Mouse (Mus musculus) stomach, embryonic 15.5 days (tissue): ENCODE measurements around the gene Angptl4. TPM values are rescaled to one million over a fixed set of nuclear protein-coding genes. Genes with fewer than 3 reads are reported as not detected.
A peak's percentile ranks its signal among the peaks of the same experiment; 100 is the strongest.
"Not testable (repeated sequence)": the region's sequence is repeated elsewhere in the genome, so short reads cannot be mapped to it uniquely, and the experiment has no call there.

ENCODE experiments used
- ATAC-seq: fragments of 200-750 bp; cut with Nextera tagmentation; 2 replicates; pipeline ENCODE4 v1.8.0; 2017; ENCODE audit warnings: low read depth, moderate number of reproducible peaks, moderate TSS enrichment; ENCODE audit not compliant: insufficient read depth, low FRiP score
- H3K27ac ChIP-seq: fragments of 300-500 bp; sonication (generic); 2 replicates; pipeline ENCODE4 v1.5.1; 2015; ENCODE audit warnings: mild to moderate bottlenecking, inconsistent platforms
- H3K27me3 ChIP-seq: fragments of 300-500 bp; sonication (generic); replicated peaks from 2 replicates; pipeline ENCODE4 v1.6.1; 2015; ENCODE audit warnings: inconsistent platforms
- H3K36me3 ChIP-seq: fragments of 300-500 bp; sonication (generic); 2 replicates; pipeline ENCODE4 v1.6.1; 2015; ENCODE audit warnings: inconsistent platforms
- H3K4me1 ChIP-seq: fragments of 300-500 bp; sonication (generic); 2 replicates; pipeline ENCODE4 v1.6.1; 2015; ENCODE audit warnings: inconsistent platforms
- H3K4me2 ChIP-seq: fragments of 300-500 bp; sonication (generic); 2 replicates; pipeline ENCODE4 v1.6.1; 2015; ENCODE audit warnings: mild to moderate bottlenecking, inconsistent platforms
- H3K4me3 ChIP-seq: fragments of 300-500 bp; sonication (generic); replicated peaks from 2 replicates; pipeline ENCODE4 v1.5.1; 2015; ENCODE audit warnings: inconsistent platforms
- H3K9ac ChIP-seq: fragments of 300-500 bp; sonication (generic); 2 replicates; pipeline ENCODE4 v1.6.1; 2015; ENCODE audit warnings: inconsistent platforms
- H3K9me3 ChIP-seq: fragments of 300-500 bp; sonication (generic); 2 replicates; pipeline ENCODE4 v1.6.1; 2016; ENCODE audit warnings: inconsistent platforms
- WGBS: fragments of 180-500 bp; shearing (Covaris S2); methylation state at CpG from one replicate; pipeline ENCODE4 v1.1.7; 2015; 5-methylcytosine and 5-hydroxymethylcytosine counted together
- polyA plus RNA-seq: library from polyadenylated mRNA; unstranded; fragments of >200 nt; fragmentation: Nextera tagmentation; extraction: Ambion mirVana; gene quantifications from 2 replicates; pipeline ENCODE4 v1.2.1, GENCODE M21; 2015

The Angptl4 gene
- polyA plus RNA-seq, 1 experiment from 2014 or later = 22.6 TPM

DNA sequence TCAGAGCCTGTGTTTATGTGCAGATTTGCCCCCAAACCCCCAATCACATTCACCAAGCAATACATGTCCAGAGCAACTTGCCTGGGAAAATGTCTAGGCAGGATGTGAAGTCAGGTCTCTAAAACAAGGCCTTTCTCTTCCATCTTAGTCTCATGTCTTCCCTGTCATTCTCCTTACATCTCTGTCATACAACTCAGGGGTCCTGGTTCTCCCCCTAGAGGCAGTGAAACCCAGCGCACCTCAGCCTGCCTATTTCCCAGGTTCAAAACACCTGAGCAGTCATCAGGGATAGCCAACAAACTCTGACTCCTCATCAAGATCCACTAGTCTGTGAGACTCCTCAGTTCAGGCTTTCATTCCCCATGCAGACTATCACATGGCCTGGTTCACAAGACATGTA lies 27.0 kb downstream of the Angptl4 start:
- Histone ChIP-seq H3K27me3 (no peaks in the 10 kb centered on the region), H3K27ac (no peak overlapping the region), H3K36me3 (no peaks in the 10 kb centered on the region), H3K4me2 (no peak overlapping the region), H3K4me1 (peaks cover 34% of the 10 kb centered on the region; the same call in 1 of the 2 replicates), H3K4me3 (no peak overlapping the region), H3K9me3 (no peaks in the 10 kb centered on the region), H3K9ac (no peak overlapping the region)
- 75% methylated on average over 1 of the region's 1 CpGs for WGBS
- ATAC-seq = no peak

DNA sequence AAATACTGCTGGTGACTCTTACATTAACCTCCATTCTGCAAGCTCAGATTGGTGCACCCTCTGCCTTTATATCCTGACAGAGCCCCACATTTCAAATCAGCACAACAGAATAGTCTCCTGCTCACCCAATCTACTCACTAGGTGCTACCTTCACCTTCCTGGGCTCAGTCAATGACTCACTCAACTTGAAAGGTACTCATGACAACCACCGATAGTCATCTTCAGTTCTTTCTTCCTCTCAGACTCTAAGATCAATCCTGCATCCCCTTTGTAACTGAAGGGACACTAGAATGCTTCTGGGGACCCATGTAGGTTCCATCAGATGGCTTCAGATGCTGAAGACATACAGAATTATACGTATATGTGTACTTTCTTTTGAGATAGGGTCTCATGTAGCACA lies 29.3 kb downstream of the Angptl4 start:
- peaks cover 17% of the 10 kb centered on the region for H3K36me3 ChIP-seq
- no peak overlapping the region for H3K4me2 ChIP-seq
- H3K4me1 ChIP-seq = peaks cover 17% of the 10 kb centered on the region; the same call in 1 of the 2 replicates
- no peak overlapping the region for H3K27ac ChIP-seq
- H3K4me3 ChIP-seq = no peak overlapping the region
- no peaks in the 10 kb centered on the region for H3K9me3 ChIP-seq
- H3K9ac ChIP-seq = no peak overlapping the region
- ATAC-seq = no peak
- H3K27me3 ChIP-seq = no peaks in the 10 kb centered on the region
- 88% methylated on average over 2 of the region's 2 CpGs for WGBS

DNA sequence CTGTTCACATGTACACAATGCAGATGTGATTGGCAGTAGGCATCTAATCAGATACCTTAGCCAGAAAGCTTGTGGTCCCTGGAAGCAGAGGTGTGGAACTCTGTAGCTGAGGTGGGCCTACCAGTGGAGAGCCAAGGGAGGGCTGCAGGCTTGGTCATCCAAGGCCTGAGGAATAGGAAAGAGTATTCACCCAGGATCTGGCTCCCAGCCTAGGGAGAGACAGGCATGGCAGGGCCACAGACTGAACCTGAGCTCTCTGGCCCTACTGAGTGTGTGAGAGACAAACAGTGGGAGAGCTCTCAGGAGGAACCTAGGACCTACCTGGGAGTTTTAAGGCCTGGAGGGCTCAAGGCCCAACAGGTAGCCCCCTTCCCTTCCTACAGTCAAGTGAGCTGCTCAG lies 30.4 kb downstream of the Angptl4 start:
- Histone ChIP-seq H3K27me3 (no peaks in the 10 kb centered on the region), H3K4me3 (no peak overlapping the region), H3K9ac (no peak overlapping the region), H3K9me3 (no peaks in the 10 kb centered on the region), H3K36me3 (peaks cover 19% of the 10 kb centered on the region), H3K4me2 (no peak overlapping the region), H3K27ac (no peak overlapping the region), H3K4me1 (peaks cover 11% of the 10 kb centered on the region; the same call in 1 of the 2 replicates)
- ATAC-seq = no peak

DNA sequence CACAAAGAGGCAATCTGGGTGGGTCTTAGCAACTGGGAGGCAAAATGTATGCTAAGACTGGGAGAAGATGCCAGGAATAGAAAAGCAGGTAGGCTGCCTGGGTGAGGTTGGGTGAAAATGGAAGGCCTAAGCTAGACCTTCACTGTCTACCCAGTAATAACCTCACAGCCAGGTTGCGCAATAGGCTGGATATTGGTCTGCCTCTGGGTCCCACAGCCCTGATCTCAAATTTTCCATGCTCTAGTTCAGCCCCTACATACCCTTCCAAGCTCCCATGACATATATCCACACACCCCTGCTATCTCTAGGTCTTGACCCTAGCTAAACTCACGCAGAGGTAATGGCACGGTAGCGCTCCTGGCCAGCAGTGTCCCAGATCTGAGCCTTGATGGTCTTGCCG lies 32.2 kb downstream of the Angptl4 start:
- no peak overlapping the region for H3K27ac ChIP-seq
- no peaks in the 10 kb centered on the region for H3K4me1 ChIP-seq
- peaks cover 22% of the 10 kb centered on the region for H3K36me3 ChIP-seq

DNA sequence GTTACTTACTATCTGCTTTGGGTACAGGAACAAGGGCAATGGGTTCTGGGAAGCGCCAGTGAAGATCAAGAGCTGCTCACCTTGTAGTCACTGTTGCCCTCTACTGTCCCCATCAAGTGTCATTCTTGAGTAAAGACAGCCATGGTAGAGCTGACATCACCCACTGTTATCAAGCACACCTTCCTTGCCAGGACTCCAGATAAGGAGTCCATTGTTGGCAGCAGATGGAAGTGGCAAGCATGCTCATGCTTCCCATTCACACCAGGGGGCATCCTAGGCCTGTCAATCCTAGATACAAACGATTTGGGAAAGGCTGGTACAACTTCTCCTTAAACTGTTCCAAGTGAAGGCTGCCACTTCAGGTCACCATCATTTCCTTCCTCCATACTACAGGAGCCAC lies 35.6 kb downstream of the Angptl4 start:
- ATAC-seq = peak; percentile 28; the same call in 1 of the 2 replicates
- Histone ChIP-seq H3K4me2 (no peak overlapping the region), H3K4me3 (no peak overlapping the region), H3K4me1 (no peaks in the 10 kb centered on the region), H3K27ac (no peak overlapping the region), H3K9ac (no peak overlapping the region), H3K36me3 (peaks cover 22% of the 10 kb centered on the region), H3K9me3 (no peaks in the 10 kb centered on the region), H3K27me3 (no peaks in the 10 kb centered on the region)
- 61% methylated on average over 2 of the region's 2 CpGs for WGBS

More for the DNA sequence above, 32.2 kb downstream of the Angptl4 start:
- 91% methylated on average over 5 of the region's 5 CpGs for WGBS
- no peak overlapping the region for H3K9ac ChIP-seq
- no peaks in the 10 kb centered on the region for H3K9me3 ChIP-seq
- no peak overlapping the region for H3K4me3 ChIP-seq
- no peaks in the 10 kb centered on the region for H3K27me3 ChIP-seq
- H3K4me2 ChIP-seq = no peak overlapping the region
- no peak for ATAC-seq

DNA sequence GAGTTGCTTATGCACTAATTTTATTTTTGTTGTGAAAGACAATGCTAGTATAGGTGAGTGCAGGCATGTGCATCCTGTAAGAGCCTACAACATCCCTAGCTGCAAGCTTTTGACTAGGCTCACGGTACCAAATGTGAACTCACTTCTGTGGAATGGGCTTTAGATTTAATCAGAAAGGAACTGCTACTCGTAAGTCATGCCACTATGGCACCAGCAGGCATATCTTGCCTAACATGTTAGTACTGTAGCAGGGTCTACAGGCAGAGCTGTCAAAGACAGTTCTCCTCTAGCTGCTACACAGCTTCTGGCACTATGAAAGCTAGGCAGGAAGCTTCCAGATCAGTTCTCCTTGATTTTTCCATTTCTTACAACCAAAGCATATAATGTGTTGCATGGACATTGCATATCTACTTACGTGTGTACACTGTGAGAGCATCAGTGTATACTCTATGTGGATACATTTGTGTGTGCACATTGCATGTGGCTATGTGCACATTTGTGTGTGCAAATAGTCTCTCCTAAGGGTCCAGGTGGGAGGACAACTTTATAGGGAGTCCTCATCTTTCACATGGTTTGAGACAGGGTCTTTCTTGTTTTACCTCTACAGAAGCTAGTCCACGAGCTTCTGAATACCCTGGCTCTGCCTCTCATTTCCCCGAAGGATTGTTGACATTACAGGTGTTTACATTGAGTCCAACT lies 36.8 kb downstream of the Angptl4 start:
- H3K4me2 ChIP-seq = no peak overlapping the region
- H3K4me3 ChIP-seq = no peak overlapping the region
- no peaks in the 10 kb centered on the region for H3K9me3 ChIP-seq
- 64% methylated on average over 5 of the region's 5 CpGs for WGBS
- H3K27me3 ChIP-seq = no peaks in the 10 kb centered on the region
- H3K27ac ChIP-seq = no peak overlapping the region
- H3K4me1 ChIP-seq = no peaks in the 10 kb centered on the region
- H3K9ac ChIP-seq = no peak overlapping the region
- peaks cover 22% of the 10 kb centered on the region for H3K36me3 ChIP-seq
- no peak for ATAC-seq

DNA sequence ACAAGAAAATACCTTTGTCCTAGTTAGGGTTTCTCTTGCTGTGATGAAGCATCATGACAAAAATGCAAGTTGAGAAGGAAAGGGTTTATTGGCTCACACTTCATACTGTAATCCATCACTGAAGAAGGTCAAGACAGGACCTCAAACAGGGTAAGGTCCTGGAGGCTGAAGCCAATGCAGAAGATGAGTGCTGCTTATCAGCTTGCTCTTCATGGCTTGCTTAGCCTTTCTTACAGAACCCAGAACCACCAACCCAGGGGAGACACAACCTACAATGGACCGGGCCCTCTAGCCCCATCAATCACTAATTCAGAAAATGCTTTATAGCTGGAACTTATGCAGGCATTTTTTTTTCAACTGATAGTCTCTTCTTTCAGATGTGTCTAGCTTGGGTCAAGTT lies 39.2 kb downstream of the Angptl4 start:
- 92% methylated on average over 1 of the region's 1 CpGs for WGBS

DNA sequence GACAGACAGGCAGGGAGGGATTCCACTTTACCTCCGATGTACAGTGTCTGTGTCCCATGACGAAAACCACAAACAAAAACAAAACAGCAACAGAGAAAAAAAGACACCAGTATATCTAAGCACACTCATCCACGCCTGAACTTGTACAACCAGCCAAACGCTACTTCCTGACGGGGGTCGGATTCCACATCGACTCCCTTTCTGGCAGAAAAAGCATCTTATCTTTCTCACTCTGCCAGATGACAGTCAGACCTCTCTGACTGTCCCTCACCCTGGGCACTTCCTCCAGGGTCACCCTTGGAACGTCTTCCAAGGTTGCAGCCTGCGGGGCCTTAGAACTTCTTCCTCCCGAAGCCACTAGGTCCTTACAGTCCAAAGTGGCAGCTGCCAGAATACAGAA lies 48.1 kb downstream of the Angptl4 start:
- H3K4me3 ChIP-seq, H3K27ac ChIP-seq, H3K4me1 ChIP-seq, H3K9ac ChIP-seq, H3K27me3 ChIP-seq, H3K4me2 ChIP-seq, H3K36me3 ChIP-seq, H3K9me3 ChIP-seq, ATAC-seq: not testable (repeated sequence)
- WGBS = 76% methylated on average over 10 of the region's 10 CpGs

More for the DNA sequence above, 39.2 kb downstream of the Angptl4 start:
- no peak for ATAC-seq
- Histone ChIP-seq H3K36me3 (0 out of 2 replicates have a peak, but pooled peaks cover 5% of the 10 kb centered on the region), H3K9ac (no peak overlapping the region), H3K27me3 (no peaks in the 10 kb centered on the region), H3K4me3 (no peak overlapping the region), H3K4me1 (no peaks in the 10 kb centered on the region), H3K4me2 (no peak overlapping the region), H3K9me3 (no peaks in the 10 kb centered on the region), H3K27ac (no peak overlapping the region)

DNA sequence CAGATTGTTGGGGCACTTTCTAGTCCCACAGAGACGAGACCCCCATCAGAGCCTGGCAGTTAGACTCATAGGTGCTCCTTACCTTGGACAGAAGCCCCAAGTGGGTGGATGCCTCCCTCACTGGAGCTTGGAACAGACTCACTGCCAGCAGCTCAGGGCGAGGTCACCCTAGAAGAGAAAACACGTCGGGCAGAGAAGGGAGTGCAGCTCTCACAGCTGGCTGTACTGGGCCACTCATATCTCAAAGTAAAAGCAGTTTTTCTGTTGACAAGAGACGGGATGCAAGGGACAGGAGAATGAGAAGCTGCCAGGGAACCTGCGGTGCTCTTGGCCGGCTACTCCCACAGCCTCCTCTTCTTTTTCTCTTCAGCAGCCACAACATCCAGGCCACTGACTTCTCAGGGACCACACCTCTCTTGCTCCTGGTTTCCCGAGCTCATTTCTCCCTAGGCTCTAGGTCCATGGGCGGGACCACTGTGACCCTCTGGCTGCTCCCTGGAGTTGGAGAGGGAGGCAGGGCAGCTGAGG lies 49.0 kb downstream of the Angptl4 start:
- H3K4me1 ChIP-seq, H3K27ac ChIP-seq, H3K9me3 ChIP-seq, H3K27me3 ChIP-seq, H3K9ac ChIP-seq, ATAC-seq, H3K36me3 ChIP-seq, H3K4me2 ChIP-seq, H3K4me3 ChIP-seq: not testable (repeated sequence)
- WGBS = 59% methylated on average over 9 of the region's 9 CpGs

DNA sequence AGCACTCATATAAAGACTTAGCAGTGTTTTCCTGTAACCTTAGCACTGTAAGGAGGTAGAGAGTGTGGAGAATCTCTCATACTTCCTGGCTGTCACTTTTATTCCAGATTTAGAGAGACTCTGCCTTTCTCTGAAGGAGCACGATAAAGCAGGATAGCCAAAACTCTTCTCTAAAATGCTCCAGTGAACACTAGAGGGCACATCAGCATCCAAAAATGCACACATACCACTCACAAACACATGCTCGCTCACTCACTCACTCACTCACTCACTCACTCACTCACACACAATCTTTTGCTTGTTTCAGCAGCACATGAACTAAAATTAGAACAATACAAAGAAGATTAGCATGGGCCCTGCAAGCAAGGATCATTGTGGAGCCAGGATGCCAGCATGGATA lies 52.4 kb downstream of the Angptl4 start:
- Histone ChIP-seq H3K27me3 (no peaks in the 10 kb centered on the region), H3K4me1 (no peaks in the 10 kb centered on the region), H3K9me3 (no peaks in the 10 kb centered on the region), H3K36me3 (no peaks in the 10 kb centered on the region), H3K4me3 (no peak overlapping the region), H3K9ac (no peak overlapping the region), H3K4me2 (no peak overlapping the region), H3K27ac (no peak overlapping the region)
- no peak for ATAC-seq
- 65% methylated on average over 2 of the region's 2 CpGs for WGBS

DNA sequence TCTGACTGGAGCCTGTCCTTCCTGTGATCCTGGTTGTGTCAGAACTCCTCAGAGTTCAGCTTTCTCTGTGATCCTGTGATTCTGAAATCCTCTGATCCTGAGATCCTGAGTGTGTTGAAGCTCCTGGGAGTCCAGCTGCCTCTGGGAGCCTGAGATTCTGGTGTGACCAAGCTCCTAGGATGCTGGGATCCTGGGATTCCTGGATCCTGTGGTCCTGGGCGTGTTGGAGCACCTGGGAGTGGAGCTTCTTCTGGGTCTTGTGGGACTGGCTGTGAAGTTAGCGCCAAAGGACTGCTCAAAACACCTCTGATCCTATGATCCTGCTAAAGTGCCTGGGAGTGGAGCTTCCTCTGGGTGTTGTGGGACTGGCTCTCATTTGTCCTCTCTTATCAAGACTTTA lies 53.2 kb downstream of the Angptl4 start:
- no peak for ATAC-seq
- H3K36me3 ChIP-seq = no peaks in the 10 kb centered on the region
- H3K4me1 ChIP-seq = no peaks in the 10 kb centered on the region
- no peaks in the 10 kb centered on the region for H3K9me3 ChIP-seq
- H3K27me3 ChIP-seq = no peaks in the 10 kb centered on the region
- H3K27ac ChIP-seq = no peak overlapping the region
- 82% methylated on average over 2 of the region's 2 CpGs for WGBS
- H3K4me2 ChIP-seq = no peak overlapping the region
- no peak overlapping the region for H3K9ac ChIP-seq
- no peak overlapping the region for H3K4me3 ChIP-seq
